16 mouse cellular contexts compared by ENCODE assay signal in genomic region chr17:44599132-44599531, GRCm38 (mm10).
A peak's percentile ranks its signal among the peaks of the same experiment; 100 is the strongest.
DNase-seq lines count a peak whose midpoint lies in the region; ATAC-seq lines count a peak whose summit lies in the region.
"Had no signal": no experiment of that assay in that cellular context is flagged by ENCODE, and none has a peak within 500 bp of the region (broad histone marks: within the 10 kb centered on the region; RNA-seq: fewer than 3 reads in every experiment).

No protein-coding gene starts in this region.

- no peak for ATAC-seq in megakaryocyte, adult 5-6 weeks (ENCODE audit: poor library complexity, severe bottlenecking)
- ATAC-seq: forebrain, postnatal 0 days had no signal

- peak; percentile 71 for DNase-seq in heart, adult 11 months
- DNase-seq in heart, adult 8-10 months (ENCODE audit: low spot score), result no peak
- peak; percentile 60 for DNase-seq in induced T-regulatory cell, adult 2 months (ENCODE audit: low read depth)
- DNase-seq in cerebellum, postnatal 14 days, result no peak
- DNase-seq in gastrocnemius, postnatal 14 days, result no peak
- DNase-seq: adrenal gland, postnatal 10 days; cerebellum, adult 9-11 months; embryo, embryonic 11 days; forebrain, postnatal 0 days; lung, postnatal 10 days; thymus, postnatal 25 days had no signal

- peak overlapping the region; percentile 81 for H3K4me3 ChIP-seq in megakaryocyte, embryonic 14.5 days (replicated peaks)
- H3K4me3 ChIP-seq: hindbrain, embryonic 10.5 days; limb, embryonic 15.5 days had no signal

- H3K27me3 ChIP-seq in megakaryocyte, embryonic 14.5 days (replicated peaks), result peaks cover 9% of the 10 kb centered on the region
- H3K27me3 ChIP-seq: Patski had no signal

- H3K4me1 ChIP-seq in megakaryocyte, embryonic 14.5 days, result peaks cover 37% of the 10 kb centered on the region

- intact Hi-C loops in gastrocnemius, postnatal 14 days (cut with DNase I; ENCODE audit: low total_unique reads), result no loop called here

- no peaks in the 10 kb centered on the region for H3K36me3 ChIP-seq in megakaryocyte, embryonic 14.5 days (replicated peaks; ENCODE audit: low read length)
- H3K36me3 ChIP-seq: hindbrain, embryonic 10.5 days; limb, embryonic 15.5 days had no signal

- no peaks in the 10 kb centered on the region for H3K9me3 ChIP-seq in megakaryocyte, embryonic 14.5 days
- H3K9me3 ChIP-seq: hindbrain, embryonic 10.5 days; limb, embryonic 15.5 days had no signal

Comparison
In these comparisons a context has a peak if more than half of its experiments do, and no peak if none do; other contexts are left out.
1. DNase-seq: peak in heart, adult 11 months (single experiment) and induced T-regulatory cell, adult 2 months (single experiment); none in heart, adult 8-10 months (single experiment), cerebellum, postnatal 14 days (0 of 2) and gastrocnemius, postnatal 14 days (single experiment).